Mouse (Mus musculus): Measurements from ENCODE around the gene Bmp4.

GRCm38 (mm10) chr14:46408319-46408718, 17.9 kb upstream of the Bmp4 start:
- TF ChIP-seq GATA1 (IDR thresholded peaks at IDR 0.05; ENCODE audit: borderline replicate concordance, low read length) (no peak), CTCF (IDR thresholded peaks at IDR 0.05; ENCODE audit: low read depth, low read length) (no peak)
